In the genomic region with DNA sequence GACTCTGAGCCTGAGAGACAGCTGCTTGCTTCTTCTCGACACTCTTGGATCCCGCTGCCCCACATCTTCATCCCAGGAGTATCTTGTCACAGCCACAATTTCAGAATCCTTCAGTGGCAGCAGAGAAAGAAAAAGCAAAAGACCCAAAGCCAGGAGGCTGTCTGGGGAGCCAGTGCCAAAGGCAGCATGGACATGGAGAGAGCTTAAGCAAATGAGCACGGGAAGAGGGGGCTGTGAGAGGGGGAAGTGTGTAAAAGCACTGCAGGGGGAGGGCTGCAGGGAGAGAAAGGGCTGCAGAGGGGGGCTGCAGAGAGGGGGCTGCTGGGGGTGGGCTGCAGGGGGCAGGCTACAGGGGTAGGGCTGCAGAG, we compare ENCODE assay signal across 14 mouse cellular contexts. TPM values are rescaled to one million over a fixed set of nuclear protein-coding genes. Genes with fewer than 3 reads are reported as not detected.
DNase-seq lines count a peak whose midpoint lies in the region; ATAC-seq and TF ChIP-seq lines count a peak whose summit lies in the region.
"Had no signal": no experiment of that assay in that cellular context is flagged by ENCODE, and none has a peak within 500 bp of the region (broad histone marks: within the 10 kb centered on the region; RNA-seq: fewer than 3 reads in every experiment).

No protein-coding gene starts in this region.

- TF ChIP-seq POLR2A in heart, adult 2 months (IDR thresholded peaks at IDR 0.05; ENCODE audit: insufficient read depth, low read depth, low read length): no peak

- peak; percentile 91 for DNase-seq in heart, adult 11 months
- no peak for DNase-seq in heart, adult 2 months
- DNase-seq in lung, postnatal 0 days (ENCODE audit: low spot score): peak; percentile 50
- DNase-seq in lung, postnatal 14 days: no peak
- no peak for DNase-seq in left cerebral cortex, adult 8-10 months (ENCODE audit: low spot score in 2 of 2)
- DNase-seq in thymus, postnatal 10 days (ENCODE audit: low spot score in 2 of 2): no peak
- DNase-seq: right cerebral cortex, postnatal 14 days; thymus, postnatal 4 days had no signal

- peak; percentile 41 for ATAC-seq in lung, postnatal 0 days
- ATAC-seq in intestine, embryonic 15.5 days: no peak
- no peak for ATAC-seq in stomach, embryonic 14.5 days (ENCODE audit: insufficient number of reproducible peaks, insufficient read depth, low FRiP score, low read depth)

- H3K27ac ChIP-seq in heart, adult 2 months: no peak overlapping the region
- no peak overlapping the region for H3K27ac ChIP-seq in lung, postnatal 0 days (ENCODE audit: low read length)
- peak overlapping the region; percentile 62; the same call in 1 of the 2 replicates for H3K27ac ChIP-seq in intestine, embryonic 15.5 days
- peak overlapping the region; percentile 63; the same call in 1 of the 2 replicates for H3K27ac ChIP-seq in stomach, embryonic 14.5 days (ENCODE audit: low read length)

- intact Hi-C loops in heart, adult 2 months (cut with DNase I): no loop called here

- no peak for TF ChIP-seq CTCF in heart, adult 2 months (IDR thresholded peaks at IDR 0.05)
- no peak for TF ChIP-seq CTCF in lung, postnatal 0 days (IDR thresholded peaks at IDR 0.05)

- H3K9me3 ChIP-seq in lung, postnatal 0 days (ENCODE audit: low read length): no peaks in the 10 kb centered on the region
- no peaks in the 10 kb centered on the region for H3K9me3 ChIP-seq in intestine, embryonic 15.5 days
- H3K9me3 ChIP-seq in stomach, embryonic 14.5 days (ENCODE audit: control insufficient read depth, low read depth, low read length): no peaks in the 10 kb centered on the region

- no peaks in the 10 kb centered on the region for H3K27me3 ChIP-seq in heart, adult 2 months (ENCODE audit: control insufficient read depth, insufficient read depth, low read length)
- no peaks in the 10 kb centered on the region for H3K27me3 ChIP-seq in lung, postnatal 0 days (replicated peaks; ENCODE audit: insufficient read depth, low read length)
- H3K27me3 ChIP-seq in intestine, embryonic 15.5 days (replicated peaks): no peaks in the 10 kb centered on the region
- H3K27me3 ChIP-seq in stomach, embryonic 14.5 days (ENCODE audit: control insufficient read depth, insufficient read depth, low read length): no peaks in the 10 kb centered on the region

- no peak overlapping the region for H3K4me3 ChIP-seq in heart, adult 2 months
- no peak overlapping the region for H3K4me3 ChIP-seq in lung, postnatal 0 days (ENCODE audit: low read depth, low read length)
- no peak overlapping the region for H3K4me3 ChIP-seq in intestine, embryonic 15.5 days (replicated peaks)
- H3K4me3 ChIP-seq in stomach, embryonic 14.5 days (ENCODE audit: low read depth, low read length): no peak overlapping the region

- no peak overlapping the region for H3K9ac ChIP-seq in heart, adult 2 months (ENCODE audit: low read depth, low read length)
- H3K9ac ChIP-seq in lung, postnatal 0 days (replicated peaks; ENCODE audit: low read depth): no peak overlapping the region
- H3K9ac ChIP-seq in intestine, embryonic 15.5 days: no peak overlapping the region
- no peak overlapping the region for H3K9ac ChIP-seq in stomach, embryonic 14.5 days (replicated peaks; ENCODE audit: low read depth, low read length)

- TF ChIP-seq EP300 in heart, adult 2 months (IDR thresholded peaks at IDR 0.05; ENCODE audit: insufficient read depth, low read depth, low read length): no peak
- TF ChIP-seq EP300 in lung, postnatal 0 days (IDR thresholded peaks at IDR 0.05): no peak

- no peaks in the 10 kb centered on the region for H3K36me3 ChIP-seq in heart, adult 2 months (ENCODE audit: control insufficient read depth, insufficient read depth, low read length)
- no peaks in the 10 kb centered on the region for H3K36me3 ChIP-seq in lung, postnatal 0 days (ENCODE audit: insufficient read depth, low read length)
- H3K36me3 ChIP-seq in intestine, embryonic 15.5 days: no peaks in the 10 kb centered on the region
- H3K36me3 ChIP-seq in stomach, embryonic 14.5 days (ENCODE audit: control insufficient read depth, insufficient read depth, low read length): no peaks in the 10 kb centered on the region

- no peak overlapping the region for H3K4me2 ChIP-seq in lung, postnatal 0 days (replicated peaks; ENCODE audit: low read depth, low read length)
- no peak overlapping the region for H3K4me2 ChIP-seq in intestine, embryonic 15.5 days (replicated peaks)
- no peak overlapping the region for H3K4me2 ChIP-seq in stomach, embryonic 14.5 days (replicated peaks; ENCODE audit: low read depth, low read length)

- WGBS in heart, adult 2 months: 43% methylated on average over 3 of the region's 3 CpGs
- 23% methylated on average over 3 of the region's 3 CpGs for WGBS in lung, postnatal 0 days
- WGBS in intestine, embryonic 15.5 days: 23% methylated on average over 3 of the region's 3 CpGs
- 31% methylated on average over 3 of the region's 3 CpGs for WGBS in stomach, embryonic 14.5 days

- no peaks in the 10 kb centered on the region for H3K79me2 ChIP-seq in heart, adult 2 months (replicated peaks; ENCODE audit: control insufficient read depth, insufficient read depth, low read length)

- H3K4me1 ChIP-seq in heart, adult 2 months (ENCODE audit: control insufficient read depth, insufficient read depth, low read length): no peaks in the 10 kb centered on the region
- H3K4me1 ChIP-seq in lung, postnatal 0 days (ENCODE audit: insufficient read depth, low read depth, low read length): no peaks in the 10 kb centered on the region
- peaks cover 21% of the 10 kb centered on the region for H3K4me1 ChIP-seq in intestine, embryonic 15.5 days (replicated peaks)
- peaks cover 25% of the 10 kb centered on the region for H3K4me1 ChIP-seq in stomach, embryonic 14.5 days (ENCODE audit: control insufficient read depth, insufficient read depth, low read length)

RNA-seq across cellular contexts. Expression of a gene that starts 11.5 kb away (rescaled TPM):
- not detected for total RNA-seq in heart, adult 2 months (2021)
- not detected in 2 replicates for polyA plus RNA-seq in heart, adult 2 months (2012; rRNA removed)
- polyA plus RNA-seq in lung, postnatal 0 days (2015; fragmentation: Nextera tagmentation; extraction: Ambion mirVana): not detected in 2 replicates
- 8.3 and 8.9 TPM in 2 replicates for polyA plus RNA-seq in intestine, embryonic 15.5 days (2015; fragmentation: Nextera tagmentation; extraction: Ambion mirVana)
- 9.8 and 10.4 TPM in 2 replicates for polyA plus RNA-seq in stomach, embryonic 14.5 days (2014; fragmentation: Nextera tagmentation; extraction: Ambion mirVana)
- total RNA-seq in left cerebral cortex, adult 8-10 months (2022): not detected
- total RNA-seq: adrenal gland, postnatal 36 days; common myeloid progenitor, adult 5-6 weeks; gastrocnemius, postnatal 14 days; left cerebral cortex, postnatal 36 days had no signal

RNA-seq across cellular contexts. Expression of a gene that starts 37.0 kb away (rescaled TPM):
- total RNA-seq in heart, adult 2 months (2021): 10 to 100 TPM; 53.7 to 54.7 TPM
- 23.3 and 37.5 TPM in 2 replicates for polyA plus RNA-seq in heart, adult 2 months (2012; rRNA removed)
- 126 and 142 TPM in 2 replicates for polyA plus RNA-seq in lung, postnatal 0 days (2015; fragmentation: Nextera tagmentation; extraction: Ambion mirVana)
- polyA plus RNA-seq in intestine, embryonic 15.5 days (2015; fragmentation: Nextera tagmentation; extraction: Ambion mirVana): 177 and 182 TPM in 2 replicates
- polyA plus RNA-seq in stomach, embryonic 14.5 days (2014; fragmentation: Nextera tagmentation; extraction: Ambion mirVana): 207 and 215 TPM in 2 replicates
- 10 to 100 TPM; 46.0 to 59.2 (median 52.4) TPM for total RNA-seq in left cerebral cortex, adult 8-10 months (2022)

Comparison
In these comparisons a context has a peak if more than half of its experiments do, and no peak if none do; other contexts are left out.
1. DNase-seq: peak in heart, adult 11 months (single experiment) and lung, postnatal 0 days (single experiment); none in heart, adult 2 months (0 of 2), lung, postnatal 14 days (single experiment), left cerebral cortex, adult 8-10 months (0 of 2) and thymus, postnatal 10 days (0 of 2).
2. H3K27ac ChIP-seq: peak in intestine, embryonic 15.5 days (single experiment) and stomach, embryonic 14.5 days (single experiment); none in heart, adult 2 months (single experiment) and lung, postnatal 0 days (single experiment).